Mouse (Mus musculus) stomach, postnatal 0 days (tissue): ENCODE results near the gene Rabep2.

Source experiments
- CTCF ChIP-seq: IDR thresholded peaks from 2 replicates; pipeline ENCODE4 v1.5.1; 2016; ENCODE audit warnings: antibody characterized with exemption, low read depth, mild to moderate bottlenecking, moderate library complexity
- EP300 ChIP-seq: optimal IDR thresholded peaks from 2 replicates; pipeline ENCODE3; 2016; ENCODE audit warnings: antibody characterized with exemption

- TF ChIP-seq EP300 (no peak), CTCF (peak; percentile 70)
Observed at GRCm38 (mm10) chr7:126487052-126487483, 58.5 kb downstream of the Rabep2 start, which contains the start of gene Tufm.
